Mouse (Mus musculus) kidney, adult 2 months (tissue): ENCODE results near the gene Slc23a2. TPM values are rescaled to one million over a fixed set of nuclear protein-coding genes. Genes with fewer than 3 reads are reported as not detected.
A peak's percentile ranks its signal among the peaks of the same experiment; 100 is the strongest.

Experiments
- DNase-seq: peaks from one replicate; pipeline ENCODE4 v3.0.0; 2021
- H3K27ac ChIP-seq: fragments of 200-500 bp; 2 replicates; pipeline ENCODE4 v1.5.1; 2012; ENCODE audit warnings: low read depth, low read length, control low read depth, inconsistent platforms; ENCODE audit not compliant: insufficient read depth
- H3K27me3 ChIP-seq: fragments of 200-500 bp; replicated peaks from 2 replicates; pipeline ENCODE4 v1.6.1; 2012; ENCODE audit warnings: mild to moderate bottlenecking, moderate library complexity, low read length, inconsistent platforms; ENCODE audit not compliant: control insufficient read depth, insufficient read depth
- H3K36me3 ChIP-seq: fragments of 200-500 bp; 2 replicates; pipeline ENCODE4 v1.6.1; 2012; ENCODE audit warnings: mild to moderate bottlenecking, moderate library complexity, low read length, inconsistent platforms; ENCODE audit not compliant: control insufficient read depth, insufficient read depth
- H3K4me1 ChIP-seq: fragments of 200-500 bp; 2 replicates; pipeline ENCODE4 v1.6.1; 2011; ENCODE audit warnings: low read length; ENCODE audit not compliant: control insufficient read depth, insufficient read depth
- H3K4me3 ChIP-seq: fragments of 200-500 bp; 2 replicates; pipeline ENCODE4 v1.5.1; 2011; ENCODE audit warnings: mild to moderate bottlenecking, low read depth, low read length, control low read depth; ENCODE audit not compliant: insufficient read depth
- CTCF ChIP-seq: fragments of 200-500 bp; conservative IDR thresholded peaks from 2 replicates; pipeline ENCODE4 v1.5.1; 2011; ENCODE audit warnings: low read depth, mild to moderate bottlenecking, control low read depth, low read length, moderate library complexity, mixed read lengths; ENCODE audit not compliant: insufficient read depth, insufficient read length
- POLR2A ChIP-seq: fragments of 200-500 bp; IDR thresholded peaks from one replicate; pipeline ENCODE4 v1.6.1; 2011; ENCODE audit warnings: low read depth, low read length, control low read depth
- WGBS: fragments of 180-500 bp; shearing (Covaris S2); methylation state at CpG from one replicate; pipeline ENCODE4 v1.1.7; 2018; 5-methylcytosine and 5-hydroxymethylcytosine counted together
- polyA plus RNA-seq: library from polyadenylated mRNA; depleted of rRNA; stranded (reverse); fragments of >200 nt; gene quantifications from 2 replicates; pipeline ENCODE4 v1.2.3, GENCODE M21; 2012; rRNA removed

Slc23a2 gene
- 15.3 and 15.7 TPM in 2 replicates for polyA plus RNA-seq

DNA sequence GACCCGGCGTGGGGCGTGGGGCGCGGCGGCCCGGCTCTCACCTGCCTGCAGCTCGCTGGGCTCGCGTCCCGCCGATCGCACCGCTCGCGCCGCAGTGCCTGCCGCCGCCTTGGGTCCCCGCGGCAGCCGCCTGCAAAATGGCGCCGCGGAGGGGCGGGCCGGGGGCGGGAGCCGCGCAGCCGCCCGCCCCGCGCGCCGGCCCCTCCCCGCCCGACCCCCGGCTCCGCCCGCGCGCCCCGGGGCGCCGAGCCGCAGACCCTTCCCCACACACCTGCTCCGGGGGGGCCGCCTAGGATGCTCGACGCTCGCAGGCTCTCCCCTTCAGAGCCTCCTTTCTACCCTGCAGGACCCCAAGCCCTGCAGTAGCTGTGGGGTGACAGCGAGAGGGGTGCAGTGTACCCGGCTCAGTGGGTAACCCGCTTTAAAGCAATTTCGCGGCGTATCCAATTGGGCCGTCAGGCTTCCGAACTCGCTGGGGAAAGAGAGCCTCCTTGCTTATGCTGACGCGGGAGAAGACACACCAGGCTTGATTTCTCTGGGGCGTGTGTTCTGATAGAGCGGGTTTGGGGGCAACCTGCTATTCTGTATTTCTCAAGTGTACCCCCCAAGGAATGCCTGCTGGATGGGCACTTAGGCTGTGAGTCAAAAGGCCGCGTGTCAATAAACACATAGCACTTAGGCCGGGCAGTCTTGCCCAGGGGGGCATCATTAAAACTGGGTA lies at the start of gene Slc23a2:
Gene Slc23a2 (minus strand): TSS at position 138 of the 721 bp plus-strand sequence.
- DNase-seq = peak; percentile 45
- Histone ChIP-seq H3K27me3 (no peaks in the 10 kb centered on the region), H3K27ac (no peak within 1 kb of the TSS), H3K4me1 (peaks cover 8% of the 10 kb centered on the region; the same call in 1 of the 2 replicates), H3K4me3 (peak within 1 kb of the TSS; percentile 77), H3K36me3 (no peaks in the 10 kb centered on the region)
- TF ChIP-seq CTCF (no peak), POLR2A (no peak)
- WGBS = 7% methylated on average over 63 of the region's 68 CpGs

DNA sequence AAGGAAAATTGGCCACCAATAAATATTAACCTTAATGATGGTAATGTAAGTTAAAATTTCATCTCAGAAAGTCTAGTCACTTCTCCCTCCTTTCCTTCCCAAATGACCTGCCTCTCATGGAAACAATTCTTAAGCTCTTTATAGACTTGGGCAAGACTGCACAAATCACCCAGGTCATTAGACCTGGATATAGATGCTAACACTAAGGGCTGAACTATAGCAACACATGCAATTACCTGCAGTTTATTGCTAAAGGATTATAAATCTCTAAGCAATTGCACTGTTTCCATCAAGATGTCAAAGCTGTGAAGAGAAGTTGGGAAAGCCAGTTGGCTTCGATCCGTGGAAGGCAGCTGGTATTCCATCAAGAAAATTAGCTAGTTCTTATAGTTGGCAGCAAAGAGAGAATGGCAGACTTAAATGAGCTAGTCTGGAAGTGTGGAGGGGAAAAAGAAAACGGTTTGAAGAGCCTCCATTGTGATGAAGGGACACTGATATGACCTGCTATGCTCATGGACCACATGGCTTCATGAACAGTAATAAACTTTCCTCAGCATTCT lies 45.8 kb upstream of the Slc23a2 start:
- WGBS = 68% methylated on average over 3 of the region's 3 CpGs
- no peak for DNase-seq
- H3K27me3 ChIP-seq = no peaks in the 10 kb centered on the region
- H3K4me1 ChIP-seq = no peaks in the 10 kb centered on the region
- no peak overlapping the region for H3K4me3 ChIP-seq
- H3K36me3 ChIP-seq = no peaks in the 10 kb centered on the region
- no peak overlapping the region for H3K27ac ChIP-seq
- no peak for TF ChIP-seq POLR2A

GRCm38 (mm10) chr2:132183874-132184273 lies 39.0 kb upstream of the Slc23a2 start:
- Histone ChIP-seq H3K4me3 (no peak overlapping the region), H3K4me1 (no peaks in the 10 kb centered on the region), H3K27ac (no peak overlapping the region), H3K27me3 (no peaks in the 10 kb centered on the region), H3K36me3 (no peaks in the 10 kb centered on the region)
- DNase-seq = no peak
- 56% methylated on average over 6 of the region's 6 CpGs for WGBS
- TF ChIP-seq POLR2A = no peak
- no peak for TF ChIP-seq CTCF

DNA sequence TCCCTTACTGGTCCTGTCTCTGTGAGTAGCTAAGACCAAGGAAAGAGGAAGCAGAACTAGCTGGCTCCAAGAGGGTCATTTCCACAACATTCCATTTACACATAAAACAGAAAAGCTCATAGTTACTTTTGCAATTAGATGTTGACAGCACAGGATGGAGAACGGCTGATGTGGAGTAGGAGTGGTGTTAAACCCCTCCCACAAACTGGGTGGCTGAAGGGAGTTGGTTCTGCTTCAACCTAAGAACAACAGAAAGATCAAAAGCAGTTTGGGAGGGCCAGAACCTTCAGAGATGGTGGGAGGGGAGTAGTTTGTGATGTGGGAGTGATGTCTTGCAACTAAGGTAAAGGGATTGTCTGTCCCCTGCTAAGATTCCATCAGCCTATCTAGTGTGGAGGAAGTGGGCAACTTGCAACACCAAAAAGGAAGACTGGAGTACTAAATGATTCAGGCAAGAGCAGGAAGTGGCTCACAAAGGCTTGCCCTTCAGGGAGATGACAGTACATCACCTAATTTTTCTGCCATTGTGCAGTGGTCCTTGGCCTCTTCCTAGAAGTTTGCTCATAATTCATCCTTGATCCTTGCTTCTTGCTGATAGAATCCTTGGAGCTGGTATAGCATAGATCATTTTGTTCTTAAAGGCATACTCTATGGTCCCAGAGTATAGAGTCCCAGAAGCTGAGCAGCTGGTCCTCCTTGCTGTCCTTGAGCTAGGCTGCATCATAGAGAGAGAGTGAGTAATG lies 35.7 kb upstream of the Slc23a2 start:
- Histone ChIP-seq H3K4me3 (no peak overlapping the region), H3K27ac (no peak overlapping the region), H3K36me3 (no peaks in the 10 kb centered on the region), H3K27me3 (no peaks in the 10 kb centered on the region), H3K4me1 (no peaks in the 10 kb centered on the region)
- TF ChIP-seq POLR2A (no peak), CTCF (no peak)
- DNase-seq = no peak
- WGBS = 17% methylated on average over 1 of the region's 1 CpGs

- 88% methylated on average over 7 of the region's 7 CpGs for WGBS
- DNase-seq = no peak
- no peak for TF ChIP-seq POLR2A
- no peak for TF ChIP-seq CTCF
Measured at GRCm38 (mm10) chr2:132179371-132179770, 34.5 kb upstream of the Slc23a2 start.

DNA sequence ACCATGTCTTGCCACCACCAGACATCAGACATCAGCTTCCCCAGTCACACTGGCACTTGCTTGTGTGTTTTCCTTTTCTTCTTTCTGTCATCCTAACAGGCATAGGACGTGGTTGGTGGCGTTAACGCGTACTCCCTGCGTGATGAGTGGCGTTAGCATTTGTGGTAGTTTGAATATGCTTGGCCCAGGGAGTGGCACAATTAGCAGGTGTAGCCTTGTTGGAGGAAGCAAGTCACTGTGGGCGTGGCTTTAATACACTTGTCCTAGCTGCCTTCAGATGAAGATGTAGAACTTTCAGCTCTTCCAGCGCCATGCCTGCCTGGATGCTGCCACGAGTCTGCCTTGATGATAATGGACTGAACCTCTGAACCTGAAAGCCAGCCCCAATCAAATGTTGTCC lies 32.5 kb upstream of the Slc23a2 start:
- Histone ChIP-seq H3K4me1 (no peaks in the 10 kb centered on the region), H3K36me3 (no peaks in the 10 kb centered on the region), H3K4me3 (no peak overlapping the region), H3K27ac (no peak overlapping the region), H3K27me3 (no peaks in the 10 kb centered on the region)
- no peak for DNase-seq
- TF ChIP-seq POLR2A (no peak), CTCF (no peak)
- 90% methylated on average over 9 of the region's 9 CpGs for WGBS

More at GRCm38 (mm10) chr2:132179371-132179770, 34.5 kb upstream of the Slc23a2 start:
- no peak overlapping the region for H3K27ac ChIP-seq
- no peak overlapping the region for H3K4me3 ChIP-seq
- no peaks in the 10 kb centered on the region for H3K36me3 ChIP-seq
- H3K27me3 ChIP-seq = no peaks in the 10 kb centered on the region
- no peaks in the 10 kb centered on the region for H3K4me1 ChIP-seq

DNA sequence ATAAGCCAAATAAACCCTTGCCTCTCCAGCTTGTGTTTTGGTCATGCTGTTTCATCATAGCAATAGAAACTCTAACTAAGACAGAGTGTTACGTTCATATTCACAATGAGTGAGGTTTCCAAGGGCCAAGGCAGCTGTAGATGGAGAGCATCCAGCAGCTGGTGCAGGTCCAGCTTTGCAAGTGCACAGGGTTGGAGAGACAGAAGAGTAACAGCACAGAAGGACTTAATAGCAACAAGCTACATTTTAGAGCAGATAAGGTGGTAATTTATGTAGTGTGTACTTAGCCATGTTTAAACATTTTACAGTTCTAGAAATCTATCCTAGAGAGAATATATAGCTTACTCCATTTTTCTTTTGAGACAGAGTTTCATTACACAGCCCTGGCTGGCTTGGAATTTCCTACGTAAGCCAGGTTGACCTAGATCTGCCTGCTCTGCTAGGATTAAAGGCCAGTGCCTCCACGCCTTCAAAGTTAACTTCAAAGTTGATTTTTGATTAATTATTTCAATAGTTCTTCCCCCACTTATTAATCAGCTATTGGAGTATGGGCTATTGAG lies 31.5 kb upstream of the Slc23a2 start:
- 65% methylated on average over 3 of the region's 3 CpGs for WGBS
- no peak overlapping the region for H3K27ac ChIP-seq
- no peaks in the 10 kb centered on the region for H3K4me1 ChIP-seq
- no peak overlapping the region for H3K4me3 ChIP-seq
- no peaks in the 10 kb centered on the region for H3K27me3 ChIP-seq
- DNase-seq = peak; percentile 7
- no peaks in the 10 kb centered on the region for H3K36me3 ChIP-seq
- no peak for TF ChIP-seq POLR2A
- TF ChIP-seq CTCF = no peak
